Mouse (Mus musculus) layer of hippocampus, postnatal 10 days (tissue): ENCODE measurements at regions not wholly inside any gene's neighbourhood (a gene's known extent, or its start where the extent isn't known, plus 50 kb on each side); places are given as distances from the start of the nearest gene placed in this dataset.

Experiments used
- DNase-seq, 2 experiments: peaks; one replicate each; pipeline ENCODE4 v3.0.0; 2021; ENCODE audit warnings: low spot score in 2 of 2

DNA sequence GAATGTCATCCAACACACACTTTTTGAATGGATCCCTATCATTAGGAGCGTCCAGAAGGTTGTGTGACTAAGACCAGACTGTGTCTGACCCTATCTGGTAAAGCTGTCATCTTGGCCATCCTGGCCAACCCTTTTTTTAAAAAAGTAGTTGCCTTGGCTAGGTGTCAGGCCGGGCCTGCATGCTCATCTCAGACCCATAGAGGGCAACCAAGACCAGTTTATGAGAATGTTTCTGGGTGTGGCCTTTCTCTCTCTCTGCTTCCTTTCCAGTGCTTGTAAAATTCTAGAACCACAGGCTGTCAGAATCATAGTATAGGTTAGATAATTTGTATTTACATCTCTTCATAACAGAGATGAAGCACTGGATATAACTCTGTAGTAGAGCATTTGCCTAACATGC is 62.8 kb upstream of the Las1l start:
- DNase-seq: peak; percentile 42 to 71

- no peak for DNase-seq
Measured at GRCm38 (mm10) chrX:96020407-96020806, 63.6 kb upstream of the Las1l start.

DNA sequence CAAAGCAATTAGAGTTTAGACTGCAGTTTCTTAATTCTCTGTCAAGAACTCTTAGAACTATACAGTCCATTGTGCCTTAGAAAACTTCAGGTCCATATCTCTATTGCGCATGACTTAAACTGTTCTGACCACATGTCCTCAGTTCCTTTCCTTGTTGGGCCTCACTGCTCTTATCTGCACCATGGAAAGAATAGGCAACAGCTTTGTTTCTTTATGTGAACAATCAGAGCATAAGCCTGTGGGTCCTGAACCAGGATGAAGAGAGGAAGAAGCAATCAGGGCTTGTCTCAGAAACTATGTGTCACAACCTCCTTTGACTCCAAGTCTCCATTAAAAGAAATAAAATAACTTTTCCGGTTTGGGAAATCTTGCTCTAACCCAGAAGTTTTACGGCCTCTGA is 68.6 kb upstream of the Las1l start:
- no peak for DNase-seq

GRCm38 (mm10) chrX:96025876-96026275 is 69.1 kb upstream of the Las1l start:
- no peak for DNase-seq

DNA sequence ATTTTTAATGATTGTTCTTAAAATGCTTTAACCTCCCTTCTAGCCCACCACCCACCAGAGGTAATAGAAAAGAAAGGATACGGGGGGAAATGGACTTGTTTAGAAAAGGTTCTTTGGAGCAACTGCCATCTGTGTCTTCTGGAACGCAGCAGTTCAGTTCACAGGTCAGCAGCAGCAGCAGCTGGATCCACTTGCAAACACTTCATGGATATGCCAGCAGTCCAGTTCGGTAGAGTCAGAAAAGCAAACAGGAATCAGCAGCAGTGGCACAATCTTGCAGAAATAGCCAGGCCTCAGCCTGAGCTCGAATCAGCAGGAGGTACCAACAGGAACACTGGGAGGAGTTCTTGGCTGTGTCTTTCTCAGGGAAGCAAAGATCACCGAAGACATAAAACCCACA is 64.3 kb upstream of the Msn start:
- no peak for DNase-seq

- DNase-seq: no peak
Measured at GRCm38 (mm10) chrX:96035307-96035706, 60.5 kb upstream of the Msn start.

DNA sequence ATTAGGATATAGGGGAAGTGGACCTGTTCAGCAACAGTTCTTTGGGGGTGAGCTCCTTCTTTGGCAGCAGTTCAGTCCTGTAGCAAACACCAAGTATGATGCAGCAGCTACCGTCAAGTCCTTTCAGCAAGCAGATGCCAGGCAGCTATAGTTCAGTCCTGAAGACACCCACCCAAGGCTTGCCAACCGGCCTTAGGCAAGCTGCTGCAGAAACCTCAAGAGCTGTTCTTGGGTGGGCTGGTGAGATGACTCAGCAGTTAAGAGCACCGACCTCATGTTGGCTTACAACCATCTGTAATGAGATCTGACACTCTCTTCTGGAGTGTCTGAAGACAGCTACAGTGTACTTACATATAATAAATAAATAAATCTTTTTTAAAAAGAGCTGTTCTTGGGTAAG is 53.6 kb upstream of the Msn start:
- DNase-seq: no peak
